Mouse (Mus musculus): ENCODE data around the gene Ttc16. TPM values are rescaled to one million over a fixed set of nuclear protein-coding genes. Genes with fewer than 3 reads are reported as not detected.

The Ttc16 gene
- total RNA-seq, 2 experiments from 2014 or later, result not detected

GRCm38 (mm10) chr2:32784048-32784681 lies 8.7 kb upstream of the Ttc16 start, which contains the start of gene Cfap157:
TSS of gene Cfap157 (minus strand) at chr2:32784428.
- ATAC-seq (replicated peaks; ENCODE audit: low FRiP score, poor library complexity, severe bottlenecking), result no peak

- no peak for ATAC-seq (replicated peaks; ENCODE audit: low FRiP score, poor library complexity, severe bottlenecking)
Observed at GRCm38 (mm10) chr2:32781710-32782109, 6.3 kb upstream of the Ttc16 start.

- no peak for ATAC-seq (replicated peaks; ENCODE audit: low FRiP score, poor library complexity, severe bottlenecking)
Observed at GRCm38 (mm10) chr2:32779714-32780113, 4.3 kb upstream of the Ttc16 start.

- no peak for ATAC-seq (replicated peaks; ENCODE audit: low FRiP score, poor library complexity, severe bottlenecking)
Observed at GRCm38 (mm10) chr2:32779131-32779530, 3.7 kb upstream of the Ttc16 start.

- ATAC-seq (replicated peaks; ENCODE audit: low FRiP score, poor library complexity, severe bottlenecking), result no peak
Observed at GRCm38 (mm10) chr2:32778081-32778480, 2.6 kb upstream of the Ttc16 start.

GRCm38 (mm10) chr2:32776192-32776591 lies 759 bp upstream of the Ttc16 start:
- 0 out of 2 replicates have a peak, but pooled peaks have one; percentile 21 for ATAC-seq (replicated peaks; ENCODE audit: low FRiP score, poor library complexity, severe bottlenecking)

GRCm38 (mm10) chr2:32772626-32773279 lies 2.7 kb downstream of the Ttc16 start:
- no peak for ATAC-seq (replicated peaks; ENCODE audit: low FRiP score, poor library complexity, severe bottlenecking)

- no peak for ATAC-seq (replicated peaks; ENCODE audit: low FRiP score, poor library complexity, severe bottlenecking)
Observed at GRCm38 (mm10) chr2:32771886-32772285, 3.5 kb downstream of the Ttc16 start.

GRCm38 (mm10) chr2:32769327-32770085 lies 5.9 kb downstream of the Ttc16 start:
- ATAC-seq (replicated peaks; ENCODE audit: low FRiP score, poor library complexity, severe bottlenecking), result no peak

- ATAC-seq (replicated peaks; ENCODE audit: low FRiP score, poor library complexity, severe bottlenecking), result no peak
Observed at GRCm38 (mm10) chr2:32768661-32769285, 6.7 kb downstream of the Ttc16 start.

GRCm38 (mm10) chr2:32767241-32767640 lies 8.2 kb downstream of the Ttc16 start:
- ATAC-seq (replicated peaks; ENCODE audit: low FRiP score, poor library complexity, severe bottlenecking), result no peak

- no peak for ATAC-seq (replicated peaks; ENCODE audit: low FRiP score, poor library complexity, severe bottlenecking)
Observed at GRCm38 (mm10) chr2:32763353-32763752, 12.1 kb downstream of the Ttc16 start.

GRCm38 (mm10) chr2:32761859-32762258 lies 13.6 kb downstream of the Ttc16 start:
- ATAC-seq (replicated peaks; ENCODE audit: low FRiP score, poor library complexity, severe bottlenecking), result no peak

GRCm38 (mm10) chr2:32761361-32761760 lies 14.1 kb downstream of the Ttc16 start:
- no peak for ATAC-seq (replicated peaks; ENCODE audit: low FRiP score, poor library complexity, severe bottlenecking)

- no peak for ATAC-seq (replicated peaks; ENCODE audit: low FRiP score, poor library complexity, severe bottlenecking)
Observed at GRCm38 (mm10) chr2:32759001-32759400, 16.4 kb downstream of the Ttc16 start.

GRCm38 (mm10) chr2:32758503-32758902 lies 16.9 kb downstream of the Ttc16 start:
- ATAC-seq (replicated peaks; ENCODE audit: low FRiP score, poor library complexity, severe bottlenecking), result no peak

- peak; percentile 95 for ATAC-seq (replicated peaks; ENCODE audit: low FRiP score, poor library complexity, severe bottlenecking)
Observed at GRCm38 (mm10) chr2:32757056-32757845, 18.2 kb downstream of the Ttc16 start, which contains the start of gene Tor2a. TSS of gene Tor2a (plus strand) at chr2:32757234.

GRCm38 (mm10) chr2:32756674-32757055 lies 18.8 kb downstream of the Ttc16 start:
- ATAC-seq (replicated peaks; ENCODE audit: low FRiP score, poor library complexity, severe bottlenecking), result peak; percentile 12

- ATAC-seq (replicated peaks; ENCODE audit: low FRiP score, poor library complexity, severe bottlenecking), result no peak
Observed at GRCm38 (mm10) chr2:32752181-32752580, 23.3 kb downstream of the Ttc16 start.

GRCm38 (mm10) chr2:32751665-32752033 lies 23.8 kb downstream of the Ttc16 start:
- ATAC-seq (replicated peaks; ENCODE audit: low FRiP score, poor library complexity, severe bottlenecking), result no peak
